Mouse (Mus musculus): ENCODE results near the gene Aftph.

DNA sequence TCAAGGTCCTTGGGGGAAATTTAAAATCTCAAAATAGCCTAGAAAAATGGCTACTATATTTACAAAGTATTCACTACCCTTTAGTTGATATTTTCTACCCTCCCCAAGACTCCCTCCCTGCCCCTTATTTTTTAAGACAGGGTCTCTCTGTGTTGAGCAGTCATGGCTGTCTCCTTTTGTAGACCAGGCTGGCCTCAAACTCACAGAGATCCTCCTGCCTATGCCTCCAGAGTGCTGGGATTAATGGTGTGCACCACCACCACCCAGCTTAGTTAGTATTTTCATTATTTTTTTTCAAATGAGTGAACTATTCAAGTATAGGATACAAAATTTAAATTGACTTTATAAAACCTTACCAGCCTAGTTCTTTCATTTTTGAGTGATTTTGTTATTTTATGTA lies 104.3 kb downstream of the Aftph start:
- no peak for TF ChIP-seq CTCF (IDR thresholded peaks at IDR 0.05; ENCODE audit: low read depth, low read length)
- TF ChIP-seq POLR2A (IDR thresholded peaks at IDR 0.05; ENCODE audit: borderline replicate concordance, low read depth, low read length), result no peak
